Mouse (Mus musculus): ENCODE measurements around the gene Iqcf1. TPM values are rescaled to one million over a fixed set of nuclear protein-coding genes. Genes with fewer than 3 reads are reported as not detected.
A peak's percentile ranks its signal among the peaks of the same experiment; 100 is the strongest.

Gene Iqcf1
- total and polyA plus RNA-seq, 3 experiments, result not detected

DNA sequence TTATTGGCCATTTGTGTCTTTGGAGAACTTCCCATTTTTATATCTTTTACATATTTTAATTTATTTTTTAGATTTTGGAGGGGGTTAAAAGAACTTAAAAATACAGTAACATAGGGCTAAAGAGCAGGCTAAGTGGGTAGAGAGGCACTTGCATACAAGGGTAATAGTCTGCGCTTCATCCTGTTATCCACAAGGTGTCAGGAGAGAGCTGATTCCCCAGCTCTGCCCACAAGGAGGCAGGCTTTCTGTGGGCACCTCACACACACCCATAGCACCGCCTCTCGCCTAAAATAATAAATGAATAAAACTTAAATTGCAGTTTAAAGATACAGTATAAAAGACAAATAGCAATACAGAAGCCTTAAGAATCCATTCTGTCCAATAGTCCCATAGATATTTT lies 32.1 kb downstream of the Iqcf1 start:
- Histone ChIP-seq H3K36me3 (replicated peaks in 1 of 2; ENCODE audit: control insufficient read depth in 1 of 2, insufficient read depth in 1 of 2, low read length in 1 of 2) (no peaks in the 10 kb centered on the region), H3K9ac (ENCODE audit: insufficient read depth, low read depth) (no peak overlapping the region), H3K79me2 (replicated peaks; ENCODE audit: control insufficient read depth, extremely low read depth, insufficient read depth, poor library complexity, severe bottlenecking) (no peaks in the 10 kb centered on the region), H3K4me2 (ENCODE audit: insufficient read depth, low read depth, poor library complexity, severe bottlenecking) (no peak overlapping the region), H3K27ac (ENCODE audit: insufficient read depth, low read depth) (no peak overlapping the region), H3K9me3 (replicated peaks; ENCODE audit: low read length) (peaks cover 3% of the 10 kb centered on the region), H3K4me3 (replicated peaks in 1 of 3; ENCODE audit: low read depth in 2 of 3, low read length in 2 of 3, poor library complexity in 1 of 3) (no peak overlapping the region), H3K4me1 (ENCODE audit: control insufficient read depth in 1 of 2, insufficient read depth in 2 of 2) (no peaks in the 10 kb centered on the region; a peak in 1 of 4 replicates), H3K27me3 (replicated peaks) (peaks cover 11% of the 10 kb centered on the region)
- peak; percentile 71 for DNase-seq (ENCODE audit: extremely low read depth)
- dilution Hi-C loops (cut with MboI; ENCODE audit: extremely low pct_ligation_motif_present, extremely low pct_unique_long_range_greater_than_20kb, low sequenced_read_pairs), result no loop called here
- no peak for TF ChIP-seq GABPA (IDR thresholded peaks at IDR 0.05; ENCODE audit: insufficient replicate concordance, low read depth, low read length)
- no peak for TF ChIP-seq TCF12 (IDR thresholded peaks at IDR 0.05; ENCODE audit: low read depth, low read length)
- TF ChIP-seq BHLHE40 (IDR thresholded peaks at IDR 0.05; ENCODE audit: low read depth, low read length), result no peak
- TF ChIP-seq NELFE (IDR thresholded peaks at IDR 0.05; ENCODE audit: low read depth, low read length), result peak; percentile 81; the same call in 1 of the 2 replicates
- no peak for TF ChIP-seq PAX5 (IDR thresholded peaks at IDR 0.05; ENCODE audit: low read length)
- no peak for TF ChIP-seq ELF1 (IDR thresholded peaks at IDR 0.05; ENCODE audit: low read depth, low read length)
- TF ChIP-seq TBP (conservative IDR thresholded peaks at IDR 0.05; ENCODE audit: low read depth, low read length), result no peak
- no peak for TF ChIP-seq E2F4 (IDR thresholded peaks at IDR 0.05; ENCODE audit: insufficient replicate concordance, low read depth, low read length)
- no peak for TF ChIP-seq POLR2A (IDR thresholded peaks at IDR 0.05; ENCODE audit: low read depth, low read length)
- TF ChIP-seq CTCF (conservative IDR thresholded peaks at IDR 0.05 in 1 of 2, IDR thresholded peaks at IDR 0.05 in 1 of 2; ENCODE audit: low read depth in 2 of 2, low read length in 2 of 2), result peak; percentile 83 to 100
- no peak for TF ChIP-seq ETS1 (conservative IDR thresholded peaks at IDR 0.05; ENCODE audit: low read depth, low read length)
- 0 out of 2 replicates have a peak, but pooled peaks have one; percentile 20 for TF ChIP-seq JUND (conservative IDR thresholded peaks at IDR 0.05; ENCODE audit: low read depth, low read length)
- no peak for TF ChIP-seq JUN (IDR thresholded peaks at IDR 0.05; ENCODE audit: insufficient read depth, low read depth, low read length)
- no peak for TF ChIP-seq POLR2AphosphoS2 (IDR thresholded peaks at IDR 0.05; ENCODE audit: low read depth, low read length)
- no peak for TF ChIP-seq CHD2 (IDR thresholded peaks at IDR 0.05; ENCODE audit: low read length)
- TF ChIP-seq SMC3 (IDR thresholded peaks at IDR 0.05; ENCODE audit: low read depth, low read length), result peak; percentile 83
- no peak for TF ChIP-seq MAFK (IDR thresholded peaks at IDR 0.05; ENCODE audit: insufficient replicate concordance, low read length)
- TF ChIP-seq MYC (IDR thresholded peaks at IDR 0.05; ENCODE audit: low read depth, low read length), result no peak
- no peak for TF ChIP-seq HCFC1 (IDR thresholded peaks at IDR 0.05; ENCODE audit: low read depth, low read length)
- no peak for TF ChIP-seq ZNF384 (IDR thresholded peaks at IDR 0.05; ENCODE audit: low read depth, low read length)
- TF ChIP-seq RAD21 (IDR thresholded peaks at IDR 0.05; ENCODE audit: low read depth, low read length), result peak; percentile 76
- no peak for TF ChIP-seq USF2 (conservative IDR thresholded peaks at IDR 0.05; ENCODE audit: low read depth, low read length)
- in situ Hi-C loops (cut with MboI; ENCODE audit: low pct_ligation_motif_present, low pct_unique_long_range_greater_than_20kb, low sequenced_read_pairs), result no loop called here

DNA sequence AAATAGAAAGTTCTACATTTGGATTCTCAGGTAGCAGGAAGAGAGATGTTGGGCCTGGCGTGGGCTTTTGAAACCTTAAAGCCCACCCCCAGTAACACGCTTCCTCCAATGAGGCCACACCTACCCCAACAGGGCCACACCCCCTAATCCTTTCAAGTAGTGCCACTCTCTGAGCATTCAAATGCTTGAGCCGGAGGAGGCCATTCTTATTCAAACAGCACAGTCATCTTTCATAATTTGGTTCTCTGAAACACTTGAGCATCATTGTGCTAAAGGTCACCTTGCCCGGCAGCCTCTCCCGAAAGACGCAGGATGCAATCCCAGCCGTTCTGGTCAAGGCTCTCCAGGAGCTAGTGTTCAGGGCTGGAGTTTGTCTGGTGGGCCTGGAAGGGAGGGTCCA lies 34.5 kb downstream of the Iqcf1 start:
- H3K4me3 ChIP-seq (replicated peaks in 1 of 3; ENCODE audit: low read depth in 2 of 3, low read length in 2 of 3, poor library complexity in 1 of 3), result no peak overlapping the region
- TF ChIP-seq GABPA (IDR thresholded peaks at IDR 0.05; ENCODE audit: insufficient replicate concordance, low read depth, low read length) (no peak), BHLHE40 (IDR thresholded peaks at IDR 0.05; ENCODE audit: low read depth, low read length) (no peak), JUN (IDR thresholded peaks at IDR 0.05; ENCODE audit: insufficient read depth, low read depth, low read length) (no peak), ZC3H11A (IDR thresholded peaks at IDR 0.05; ENCODE audit: low read depth, low read length) (no peak), ETS1 (conservative IDR thresholded peaks at IDR 0.05; ENCODE audit: low read depth, low read length) (no peak), MAFK (IDR thresholded peaks at IDR 0.05; ENCODE audit: insufficient replicate concordance, low read length) (no peak), CTCF (conservative IDR thresholded peaks at IDR 0.05 in 1 of 2, IDR thresholded peaks at IDR 0.05 in 1 of 2; ENCODE audit: low read depth in 2 of 2, low read length in 2 of 2) (no peak), UBTF (IDR thresholded peaks at IDR 0.05; ENCODE audit: low read depth, low read length) (no peak), SIN3A (IDR thresholded peaks at IDR 0.05; ENCODE audit: low read length) (no peak), NRF1 (IDR thresholded peaks at IDR 0.05; ENCODE audit: low read depth, low read length) (no peak), MXI1 (IDR thresholded peaks at IDR 0.05; ENCODE audit: low read depth, low read length) (no peak), PAX5 (IDR thresholded peaks at IDR 0.05; ENCODE audit: low read length) (no peak), RCOR1 (conservative IDR thresholded peaks at IDR 0.05; ENCODE audit: low read depth, low read length) (no peak), CHD2 (IDR thresholded peaks at IDR 0.05; ENCODE audit: low read length) (no peak), USF2 (conservative IDR thresholded peaks at IDR 0.05; ENCODE audit: low read depth, low read length) (no peak), SMC3 (IDR thresholded peaks at IDR 0.05; ENCODE audit: low read depth, low read length) (no peak), ZMIZ1 (IDR thresholded peaks at IDR 0.05; ENCODE audit: low read depth, low read length) (no peak), USF1 (IDR thresholded peaks at IDR 0.05; ENCODE audit: low read depth, low read length) (no peak), IRF4 (IDR thresholded peaks at IDR 0.05; ENCODE audit: low read depth, low read length) (no peak), HCFC1 (IDR thresholded peaks at IDR 0.05; ENCODE audit: low read depth, low read length) (no peak)
- peaks cover 1% of the 10 kb centered on the region for H3K27me3 ChIP-seq (replicated peaks)
- in situ Hi-C loops (cut with MboI; ENCODE audit: low pct_ligation_motif_present, low pct_unique_long_range_greater_than_20kb, low sequenced_read_pairs) (no loop called here), dilution Hi-C loops (cut with MboI; ENCODE audit: extremely low pct_ligation_motif_present, extremely low pct_unique_long_range_greater_than_20kb, low sequenced_read_pairs) (no loop called here)
- H3K4me2 ChIP-seq (ENCODE audit: insufficient read depth, low read depth, poor library complexity, severe bottlenecking), result no peak overlapping the region
- peaks cover 3% of the 10 kb centered on the region for H3K9me3 ChIP-seq (replicated peaks; ENCODE audit: low read length)
- no peak overlapping the region for H3K27ac ChIP-seq (ENCODE audit: insufficient read depth, low read depth)
- H3K9ac ChIP-seq (ENCODE audit: insufficient read depth, low read depth), result no peak overlapping the region
- no peak for DNase-seq (ENCODE audit: extremely low read depth)
- H3K36me3 ChIP-seq (replicated peaks in 1 of 2; ENCODE audit: control insufficient read depth in 1 of 2, insufficient read depth in 1 of 2, low read length in 1 of 2), result no peaks in the 10 kb centered on the region
- no peaks in the 10 kb centered on the region; a peak in 1 of 4 replicates for H3K4me1 ChIP-seq (ENCODE audit: control insufficient read depth in 1 of 2, insufficient read depth in 2 of 2)
- H3K79me2 ChIP-seq (replicated peaks; ENCODE audit: control insufficient read depth, extremely low read depth, insufficient read depth, poor library complexity, severe bottlenecking), result no peaks in the 10 kb centered on the region
